Mouse (Mus musculus): Measurements from ENCODE around the gene Csrnp1.

Csrnp1 gene

DNA sequence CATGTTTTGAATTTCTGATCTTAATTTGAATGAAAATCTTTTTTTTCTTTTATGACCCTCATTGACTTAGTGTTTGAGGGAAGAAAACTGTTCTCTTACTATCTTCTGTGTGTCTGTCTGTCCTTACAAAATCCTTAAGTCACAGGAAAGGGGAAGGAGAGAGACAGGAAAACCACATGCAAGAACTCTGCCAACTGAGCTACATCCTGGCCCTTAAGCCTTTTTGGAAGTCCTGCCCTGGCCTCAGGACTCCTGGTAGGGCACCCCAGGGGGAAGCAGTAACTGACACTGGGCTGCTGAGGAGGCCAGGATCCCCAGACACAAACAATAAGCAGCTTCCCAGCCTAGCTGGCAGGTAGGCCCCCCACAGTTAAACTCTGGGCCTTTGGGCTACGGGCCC lies 41.1 kb downstream of the Csrnp1 start:
- no peak for DNase-seq (ENCODE audit: low spot score)

GRCm38 (mm10) chr9:119941861-119942260 lies 42.6 kb downstream of the Csrnp1 start:
- DNase-seq (ENCODE audit: low spot score) = no peak

DNA sequence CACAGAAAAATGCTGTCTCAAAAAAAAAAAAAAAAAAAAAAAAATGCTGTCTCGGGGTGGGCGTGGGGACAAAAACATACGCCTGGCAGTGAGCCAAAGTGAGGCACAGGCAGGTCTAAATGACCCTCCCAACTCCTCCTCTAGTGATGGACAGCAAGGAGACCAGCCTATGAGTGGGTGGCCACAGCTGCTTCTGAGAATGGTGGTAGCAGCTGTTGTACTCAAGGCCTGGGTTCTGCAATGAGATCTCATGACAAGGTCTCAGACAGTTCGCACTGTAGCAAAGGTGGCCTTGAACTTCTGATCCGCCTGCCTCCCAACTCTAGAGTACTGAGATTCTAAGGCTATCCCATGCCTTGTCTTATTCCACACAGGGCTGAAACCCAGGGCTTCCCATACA lies 43.1 kb downstream of the Csrnp1 start:
- no peak for DNase-seq (ENCODE audit: low spot score)

- DNase-seq (ENCODE audit: low spot score) = no peak
Observed at GRCm38 (mm10) chr9:119939646-119940045, 44.8 kb downstream of the Csrnp1 start.

GRCm38 (mm10) chr9:119938496-119938895 lies 46.0 kb downstream of the Csrnp1 start:
- no peak for DNase-seq (ENCODE audit: low spot score)

DNA sequence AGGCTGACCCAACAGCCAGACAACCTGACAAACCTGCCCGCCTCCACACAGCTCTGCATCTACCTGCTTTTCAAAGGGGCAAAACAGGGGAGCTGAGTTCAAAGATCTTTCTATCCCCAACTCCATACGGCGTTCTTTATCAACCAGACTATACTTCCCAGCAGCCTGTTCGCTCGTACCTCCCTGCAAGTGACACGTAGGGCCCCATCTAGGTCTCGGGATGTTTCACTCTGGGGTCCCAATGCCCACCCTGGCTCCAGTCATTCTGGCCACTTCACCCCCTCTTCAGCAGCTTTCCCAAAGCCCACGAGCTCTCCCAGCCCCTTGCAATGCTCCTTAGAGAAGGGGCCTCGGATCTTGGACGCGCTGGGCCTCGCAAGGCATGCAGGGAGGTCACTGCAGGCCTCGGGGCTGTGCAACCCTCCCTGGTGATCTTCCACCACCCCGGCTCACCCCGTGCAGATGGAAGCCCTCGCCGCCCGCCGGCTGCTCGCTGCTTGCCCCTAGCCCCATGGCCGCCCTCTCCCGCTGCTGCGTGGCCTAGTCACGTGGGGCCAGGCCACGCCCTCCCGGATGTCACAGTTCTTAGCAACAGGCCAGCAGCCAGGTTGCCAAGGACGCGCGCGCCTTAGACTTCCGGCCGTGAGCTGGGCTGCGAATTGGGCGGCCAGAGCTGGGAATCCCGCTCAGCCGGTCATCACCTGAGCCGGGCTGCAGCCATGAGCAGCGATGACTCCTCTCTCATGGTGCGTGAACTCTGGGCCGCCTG lies 47.3 kb downstream of the Csrnp1 start, which contains the start of the genes Gorasp1 and Ttc21a:
Gene Gorasp1, minus strand, starts transcription at position 561 of the 769 bp plus-strand sequence.
Gene Ttc21a, plus strand, starts transcription at position 602 of the 769 bp plus-strand sequence.
- peak; percentile 96 for DNase-seq (ENCODE audit: low spot score)

DNA sequence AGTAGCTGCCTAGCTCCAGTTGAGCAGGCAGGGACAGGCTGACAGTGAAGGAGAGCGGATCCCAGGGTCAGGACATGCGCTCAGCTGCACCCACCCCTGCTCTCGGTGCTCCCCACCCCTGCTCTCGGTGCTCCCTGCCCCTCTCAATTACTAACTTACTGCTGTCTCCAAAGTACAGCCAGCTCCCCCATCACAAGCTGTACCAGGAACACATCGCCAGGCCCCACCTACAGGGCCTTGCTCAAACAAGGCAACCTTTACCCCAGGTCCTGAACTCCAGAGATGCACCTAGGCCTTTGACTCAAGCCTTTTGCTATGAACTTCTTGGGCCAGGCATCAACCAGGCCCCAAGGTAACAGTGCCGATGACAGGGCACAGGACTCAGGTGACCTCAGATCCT lies 50.8 kb downstream of the Csrnp1 start:
- no peak for DNase-seq (ENCODE audit: low spot score)

DNA sequence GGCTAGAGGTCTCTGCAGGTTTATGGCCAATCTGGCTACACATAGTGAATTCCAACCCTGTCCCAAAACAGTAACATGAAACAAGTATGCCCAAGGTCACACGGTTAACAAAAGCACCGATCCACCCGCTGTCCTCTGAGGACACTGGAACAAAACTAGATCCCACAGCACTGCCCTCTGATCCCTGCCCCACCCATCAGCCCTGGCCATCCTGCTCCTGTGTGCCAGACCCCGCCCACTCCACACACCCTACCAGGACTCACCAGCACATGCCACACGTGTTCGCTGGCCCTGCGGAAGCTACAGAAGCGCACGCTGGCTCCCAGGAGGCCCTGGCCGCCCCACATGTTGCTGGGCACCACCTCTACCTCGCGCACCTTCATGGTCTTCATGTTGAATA lies 52.1 kb downstream of the Csrnp1 start:
- DNase-seq (ENCODE audit: low spot score) = no peak

- no peak for DNase-seq (ENCODE audit: low spot score)
Observed at GRCm38 (mm10) chr9:119926497-119926896, 58.0 kb downstream of the Csrnp1 start.

- no peak for DNase-seq (ENCODE audit: low spot score)
Observed at GRCm38 (mm10) chr9:119925729-119926128, 58.7 kb downstream of the Csrnp1 start.

DNA sequence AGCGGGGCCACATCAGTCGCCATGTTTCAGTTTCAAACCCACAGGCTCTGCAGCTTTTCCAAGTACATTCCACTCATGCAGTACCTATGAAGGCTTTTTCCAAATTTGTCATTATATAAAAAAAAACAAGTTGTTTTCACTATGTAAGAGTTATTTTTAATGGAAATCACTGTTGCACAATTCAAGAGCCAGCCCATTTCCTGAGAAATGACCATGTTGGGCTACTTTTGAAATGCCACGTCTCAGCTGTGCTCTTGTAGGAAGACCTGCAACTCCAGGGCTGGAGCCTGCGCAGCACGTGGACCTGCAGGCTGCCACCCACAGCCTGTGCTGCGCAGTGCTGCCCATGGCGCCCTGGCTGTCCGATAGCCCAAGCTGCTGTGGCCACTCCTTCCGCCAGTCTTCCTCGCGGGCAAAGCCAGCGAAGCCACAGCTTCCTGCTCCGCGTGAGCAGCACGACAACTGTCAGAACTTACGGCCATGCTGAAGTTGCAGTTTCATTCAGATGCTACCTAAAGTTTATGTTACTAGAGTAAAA lies 59.3 kb downstream of the Csrnp1 start:
- DNase-seq (ENCODE audit: low spot score) = no peak

DNA sequence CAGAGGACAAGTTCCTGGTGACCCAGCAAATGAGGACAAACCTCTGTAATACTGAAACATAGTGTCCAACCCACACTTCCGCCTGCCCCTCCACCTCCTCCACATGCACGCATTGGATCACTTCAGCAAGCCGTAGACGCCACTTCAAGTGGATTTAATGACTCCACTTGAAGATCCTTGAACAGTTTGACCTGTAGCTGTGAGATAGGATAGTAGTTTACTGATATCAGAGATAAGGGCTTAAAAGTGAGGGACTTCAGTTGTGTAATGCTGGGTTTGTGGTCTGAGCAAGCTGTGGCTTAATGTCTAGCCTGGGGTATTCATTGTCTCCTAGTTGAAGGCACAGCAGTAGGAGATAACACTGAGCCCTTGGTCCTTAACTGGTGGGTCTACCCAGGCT lies 61.0 kb downstream of the Csrnp1 start:
- DNase-seq (ENCODE audit: low spot score) = no peak
